Mouse (Mus musculus) macrophage (primary cell): ENCODE results near the gene Retreg3. TPM values are rescaled to one million over a fixed set of nuclear protein-coding genes. Genes with fewer than 3 reads are reported as not detected.

Experiments
- H3K27ac ChIP-seq: fragments of 350-480 bp; formaldehyde crosslinking; 2 replicates; pipeline ENCODE4 v1.9.0; 2021
- H3K36me3 ChIP-seq: fragments of 350-480 bp; formaldehyde crosslinking; 2 replicates; pipeline ENCODE4 v1.9.0; 2021; ENCODE audit errors: inconsistent target
- H3K4me3 ChIP-seq: fragments of 350-480 bp; formaldehyde crosslinking; 2 replicates; pipeline ENCODE4 v1.9.0; 2021; ENCODE audit errors: inconsistent target
- H3K79me2 ChIP-seq: fragments of 350-480 bp; formaldehyde crosslinking; 2 replicates; pipeline ENCODE4 v1.9.0; 2021; ENCODE audit errors: inconsistent target
- WGBS: methylation state at CpG from one replicate; pipeline ENCODE4 v1.1.7; 2026; ENCODE audit warnings: inconsistent platforms; ENCODE audit not compliant: missing documents; 5-methylcytosine and 5-hydroxymethylcytosine counted together
- polyA plus RNA-seq: library from polyadenylated mRNA; stranded (reverse); fragments of 250-400 nt; gene quantifications from 3 replicates; pipeline ENCODE4 v1.2.4, GENCODE M21; 2018; ENCODE audit warnings: inconsistent platforms

Retreg3 gene
- polyA plus RNA-seq, 1 experiment from 2014 or later: 38.2 TPM

GRCm38 (mm10) chr11:101052751-101053473 is 66.8 kb downstream of the Retreg3 start:
- H3K27ac ChIP-seq: no peak overlapping the region
- H3K36me3 ChIP-seq: peaks cover 99% of the 10 kb centered on the region
- WGBS: 51% methylated on average over 9 of the region's 10 CpGs
- no peaks in the 10 kb centered on the region for H3K79me2 ChIP-seq
- H3K4me3 ChIP-seq: no peak overlapping the region

- Histone ChIP-seq H3K27ac (no peak overlapping the region), H3K79me2 (no peaks in the 10 kb centered on the region), H3K36me3 (peaks cover 99% of the 10 kb centered on the region), H3K4me3 (no peak overlapping the region)
- WGBS: 92% methylated on average over 7 of the region's 8 CpGs
Observed at GRCm38 (mm10) chr11:101051617-101052016, 68.1 kb downstream of the Retreg3 start.

GRCm38 (mm10) chr11:101051051-101051493 is 68.6 kb downstream of the Retreg3 start:
- Histone ChIP-seq H3K4me3 (no peak overlapping the region), H3K79me2 (no peaks in the 10 kb centered on the region), H3K27ac (no peak overlapping the region), H3K36me3 (peaks cover 99% of the 10 kb centered on the region)
- WGBS: 100% methylated on average over 6 of the region's 6 CpGs

- H3K27ac ChIP-seq: no peak overlapping the region
- no peaks in the 10 kb centered on the region for H3K79me2 ChIP-seq
- 93% methylated on average over 9 of the region's 9 CpGs for WGBS
- peaks cover 100% of the 10 kb centered on the region for H3K36me3 ChIP-seq
- H3K4me3 ChIP-seq: no peak overlapping the region
Observed at GRCm38 (mm10) chr11:101050359-101050758, 69.3 kb downstream of the Retreg3 start.

GRCm38 (mm10) chr11:101047502-101047901 is 72.2 kb downstream of the Retreg3 start:
- H3K36me3 ChIP-seq: peaks cover 100% of the 10 kb centered on the region
- WGBS: 57% methylated on average over 3 of the region's 3 CpGs
- H3K79me2 ChIP-seq: no peaks in the 10 kb centered on the region; the same call in 1 of the 2 replicates
- no peak overlapping the region for H3K27ac ChIP-seq
- H3K4me3 ChIP-seq: no peak overlapping the region

GRCm38 (mm10) chr11:101046440-101046839 is 73.3 kb downstream of the Retreg3 start:
- Histone ChIP-seq H3K36me3 (peaks cover 100% of the 10 kb centered on the region), H3K79me2 (no peaks in the 10 kb centered on the region; the same call in 1 of the 2 replicates), H3K4me3 (no peak overlapping the region), H3K27ac (no peak overlapping the region)
- WGBS: 36% methylated on average over 7 of the region's 9 CpGs

Other genes starting within 250 kb of the Retreg3 start
- gene Stat3, start 180.4 kb downstream of the Retreg3 start, polyA plus RNA-seq: 44.1 to 73.6 TPM (median 66.6 TPM) in 3 replicates
- 0.35 to 1.1 TPM (median 0.93 TPM) in 3 replicates for gene Cavin1, start 149.0 kb downstream of the Retreg3 start, polyA plus RNA-seq
- gene Atp6v0a1, start 110.4 kb downstream of the Retreg3 start, polyA plus RNA-seq: 190 to 331 TPM (median 319 TPM) in 3 replicates
- gene Naglu, start 49.9 kb downstream of the Retreg3 start, polyA plus RNA-seq: 71.6 to 194 TPM (median 117 TPM) in 3 replicates
- 0.22 to 0.84 TPM (median 0.32 TPM) in 3 replicates for gene Hsd17b1, start 41.5 kb downstream of the Retreg3 start, polyA plus RNA-seq
- gene Coasy, start 37.3 kb downstream of the Retreg3 start, polyA plus RNA-seq: 18.6 to 23.1 TPM (median 19.3 TPM) in 3 replicates
- gene Mlx, start 32.6 kb downstream of the Retreg3 start, polyA plus RNA-seq: 33.1 to 44.4 TPM (median 37.3 TPM) in 3 replicates
- 0.90 to 14.7 TPM (median 3.7 TPM) in 3 replicates for gene Psmc3ip, start 24.5 kb downstream of the Retreg3 start, polyA plus RNA-seq
- gene Tubg1, start within 50 bp of the Retreg3 start, polyA plus RNA-seq: 10.9 to 24.7 TPM (median 23.0 TPM) in 3 replicates
- gene Tubg2, start 36.0 kb upstream of the Retreg3 start, polyA plus RNA-seq: 0.13 TPM in 1 of 3 replicates, not detected in the others
- gene Cntnap1, start 50.6 kb upstream of the Retreg3 start, polyA plus RNA-seq: 0.17 to 0.34 TPM (median 0.27 TPM) in 3 replicates
- gene Plekhh3, start 51.5 kb upstream of the Retreg3 start, polyA plus RNA-seq: 0.67 to 3.1 TPM (median 2.7 TPM) in 3 replicates
- not detected in 3 replicates for gene Ccr10, start 55.5 kb upstream of the Retreg3 start, polyA plus RNA-seq
- 19.6 to 40.4 TPM (median 38.1 TPM) in 3 replicates for gene Ezh1, start 106.6 kb upstream of the Retreg3 start, polyA plus RNA-seq
- 0.36 TPM in 1 of 3 replicates, not detected in the others for gene Ramp2, start 126.1 kb upstream of the Retreg3 start, polyA plus RNA-seq
- gene Vps25, start 133.8 kb upstream of the Retreg3 start, polyA plus RNA-seq: 90.9 to 128 TPM (median 115 TPM) in 3 replicates
- gene Wnk4, start 140.7 kb upstream of the Retreg3 start, polyA plus RNA-seq: not detected in 3 replicates
- 0.17 to 0.29 TPM in 2 of 3 replicates, not detected in the other for gene Cntd1, start 159.1 kb upstream of the Retreg3 start, polyA plus RNA-seq
- gene Coa3, start 159.2 kb upstream of the Retreg3 start, polyA plus RNA-seq: 46.1 to 108 TPM (median 103 TPM) in 3 replicates
- 89.3 to 112 TPM (median 98.9 TPM) in 3 replicates for gene Becn1, start 182.4 kb upstream of the Retreg3 start, polyA plus RNA-seq
- gene Psme3, start 196.3 kb upstream of the Retreg3 start, polyA plus RNA-seq: 53.0 to 111 TPM (median 98.6 TPM) in 3 replicates
- gene Aoc2, start 205.2 kb upstream of the Retreg3 start, polyA plus RNA-seq: 0.43 to 1.0 TPM (median 0.67 TPM) in 3 replicates
- gene Aoc3, start 210.7 kb upstream of the Retreg3 start, polyA plus RNA-seq: not detected in 3 replicates
- not detected in 3 replicates for gene G6pc, start 247.7 kb upstream of the Retreg3 start, polyA plus RNA-seq